Mouse (Mus musculus) bone marrow, adult 2 months (tissue): ENCODE data around the gene Col23a1. TPM values are rescaled to one million over a fixed set of nuclear protein-coding genes. Genes with fewer than 3 reads are reported as not detected.

Experiments
- H3K27ac ChIP-seq: fragments of 200-500 bp; 2 replicates; pipeline ENCODE4 v1.5.1; 2012; ENCODE audit warnings: low read depth, mild to moderate bottlenecking, control low read depth, inconsistent platforms, low read length; ENCODE audit not compliant: control insufficient read depth, poor library complexity, insufficient read depth
- H3K4me1 ChIP-seq: fragments of 200-500 bp; 2 replicates; pipeline ENCODE4 v1.6.1; 2011; ENCODE audit warnings: low read length; ENCODE audit not compliant: control insufficient read depth, insufficient read depth
- H3K4me3 ChIP-seq: fragments of 200-500 bp; replicated peaks from 2 replicates; pipeline ENCODE3; 2011; ENCODE audit warnings: mild to moderate bottlenecking, low read depth, low read length, control low read depth; ENCODE audit not compliant: control insufficient read depth
- CTCF ChIP-seq: fragments of 200-500 bp; IDR thresholded peaks from 2 replicates; pipeline ENCODE4 v1.5.1; 2011; ENCODE audit warnings: low read length, control low read depth; ENCODE audit not compliant: control insufficient read depth, insufficient read depth
- POLR2A ChIP-seq: fragments of 200-500 bp; IDR thresholded peaks from 2 replicates; pipeline ENCODE4 v1.6.1; 2011; ENCODE audit warnings: low read depth, mild to moderate bottlenecking, control low read depth, low read length, borderline replicate concordance; ENCODE audit not compliant: control insufficient read depth
- WGBS: fragments of 180-500 bp; shearing (Covaris S2); methylation state at CpG from one replicate; pipeline ENCODE4 v1.1.7; 2018; 5-methylcytosine and 5-hydroxymethylcytosine counted together
- polyA plus RNA-seq: library from polyadenylated mRNA; stranded (reverse); fragments of >200 nt; gene quantifications from 2 replicates; pipeline ENCODE4 v1.2.4, GENCODE M21; 2011; ENCODE audit warnings: low replicate concordance; ENCODE audit not compliant: missing spikeins, insufficient read depth, insufficient read length

Col23a1 gene
- polyA plus RNA-seq, 1 experiment, result not detected

- 48% methylated on average over 2 of the region's 2 CpGs for WGBS
- H3K27ac ChIP-seq, result no peak overlapping the region
- no peak for TF ChIP-seq CTCF
- TF ChIP-seq POLR2A, result no peak
- no peaks in the 10 kb centered on the region for H3K4me1 ChIP-seq
- no peak overlapping the region for H3K4me3 ChIP-seq
Measured at GRCm38 (mm10) chr11:51341091-51341490, 51.4 kb downstream of the Col23a1 start.

- H3K4me1 ChIP-seq, result no peaks in the 10 kb centered on the region
- 78% methylated on average over 6 of the region's 6 CpGs for WGBS
- no peak for TF ChIP-seq POLR2A
- TF ChIP-seq CTCF, result no peak
- no peak overlapping the region for H3K4me3 ChIP-seq
- H3K27ac ChIP-seq, result no peak overlapping the region
Measured at GRCm38 (mm10) chr11:51342776-51343175, 53.1 kb downstream of the Col23a1 start.

GRCm38 (mm10) chr11:51343312-51343711 is 53.6 kb downstream of the Col23a1 start:
- TF ChIP-seq POLR2A, result no peak
- no peak for TF ChIP-seq CTCF
- Histone ChIP-seq H3K4me1 (no peaks in the 10 kb centered on the region), H3K4me3 (no peak overlapping the region), H3K27ac (no peak overlapping the region)
- 67% methylated on average over 4 of the region's 4 CpGs for WGBS

GRCm38 (mm10) chr11:51343728-51344289 is 54.1 kb downstream of the Col23a1 start:
- Histone ChIP-seq H3K27ac (no peak overlapping the region), H3K4me1 (no peaks in the 10 kb centered on the region), H3K4me3 (no peak overlapping the region)
- TF ChIP-seq POLR2A, result no peak
- no peak for TF ChIP-seq CTCF
- 86% methylated on average over 5 of the region's 5 CpGs for WGBS

- no peaks in the 10 kb centered on the region for H3K4me1 ChIP-seq
- TF ChIP-seq POLR2A (no peak), CTCF (no peak)
- no peak overlapping the region for H3K4me3 ChIP-seq
- WGBS, result 83% methylated on average over 21 of the region's 21 CpGs
- no peak overlapping the region for H3K27ac ChIP-seq
Measured at GRCm38 (mm10) chr11:51345481-51346465, 56.1 kb downstream of the Col23a1 start.

- H3K4me1 ChIP-seq, result no peaks in the 10 kb centered on the region
- TF ChIP-seq POLR2A, result no peak
- no peak for TF ChIP-seq CTCF
- H3K27ac ChIP-seq, result no peak overlapping the region
- H3K4me3 ChIP-seq, result no peak overlapping the region
- WGBS, result 81% methylated on average over 2 of the region's 2 CpGs
Measured at GRCm38 (mm10) chr11:51347756-51348155, 58.0 kb downstream of the Col23a1 start.

GRCm38 (mm10) chr11:51349665-51350064 is 59.9 kb downstream of the Col23a1 start:
- TF ChIP-seq CTCF (no peak), POLR2A (no peak)
- no peaks in the 10 kb centered on the region for H3K4me1 ChIP-seq
- no peak overlapping the region for H3K4me3 ChIP-seq
- H3K27ac ChIP-seq, result no peak overlapping the region

GRCm38 (mm10) chr11:51351151-51351550 is 61.4 kb downstream of the Col23a1 start:
- Histone ChIP-seq H3K4me3 (no peak overlapping the region), H3K4me1 (no peaks in the 10 kb centered on the region), H3K27ac (no peak overlapping the region)
- WGBS, result 70% methylated on average over 9 of the region's 9 CpGs
- TF ChIP-seq POLR2A (no peak), CTCF (no peak)

- 57% methylated on average over 5 of the region's 5 CpGs for WGBS
- H3K27ac ChIP-seq, result no peak overlapping the region
- TF ChIP-seq CTCF (no peak), POLR2A (no peak)
- H3K4me3 ChIP-seq, result no peak overlapping the region
- H3K4me1 ChIP-seq, result no peaks in the 10 kb centered on the region
Measured at GRCm38 (mm10) chr11:51351841-51352240, 62.1 kb downstream of the Col23a1 start.
